Mouse (Mus musculus): ENCODE results near the gene Tbc1d30. TPM values are rescaled to one million over a fixed set of nuclear protein-coding genes. Genes with fewer than 3 reads are reported as not detected.
"Not testable (repeated sequence)": the region's sequence is repeated elsewhere in the genome, so short reads cannot be mapped to it uniquely, and the experiment has no call there.

Tbc1d30 gene
- polyA plus RNA-seq, 1 experiment from 2014 or later: 18.2 TPM

DNA sequence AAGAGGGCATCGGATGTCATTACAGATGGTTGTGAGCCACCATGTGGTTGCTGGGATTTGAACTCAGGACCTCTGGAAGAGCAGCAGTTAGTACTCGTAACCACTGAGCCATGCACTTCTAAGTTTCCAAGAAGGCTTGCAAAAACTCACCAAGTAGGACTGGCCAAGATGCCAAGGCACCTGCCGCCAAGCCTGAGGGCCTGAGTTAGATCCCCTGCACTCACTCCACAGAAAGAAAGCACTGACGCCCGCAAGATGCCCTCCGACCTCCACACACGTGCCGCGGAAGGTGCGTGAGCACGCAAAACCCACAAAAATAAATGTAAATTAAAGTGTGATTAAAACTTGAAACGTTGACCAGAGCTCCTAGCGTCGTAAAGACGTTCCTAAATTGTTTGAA, 13.2 kb upstream of the Tbc1d30 start:
- 34% methylated on average over 15 of the region's 15 CpGs for WGBS
- Histone ChIP-seq H3K9ac (replicated peaks) (peak overlapping the region; percentile 89), H3K9me3 (replicated peaks) (no peaks in the 10 kb centered on the region), H3K27ac (replicated peaks) (peak overlapping the region; percentile 63; the same call in 1 of the 2 replicates), H3K4me2 (peak overlapping the region; percentile 79), H3K36me3 (no peaks in the 10 kb centered on the region), H3K27me3 (replicated peaks) (no peaks in the 10 kb centered on the region), H3K4me3 (replicated peaks) (peak overlapping the region; percentile 97), H3K4me1 (peaks cover 33% of the 10 kb centered on the region)
- ATAC-seq (ENCODE audit: low FRiP score): peak; percentile 13; the same call in 1 of the 2 replicates

DNA sequence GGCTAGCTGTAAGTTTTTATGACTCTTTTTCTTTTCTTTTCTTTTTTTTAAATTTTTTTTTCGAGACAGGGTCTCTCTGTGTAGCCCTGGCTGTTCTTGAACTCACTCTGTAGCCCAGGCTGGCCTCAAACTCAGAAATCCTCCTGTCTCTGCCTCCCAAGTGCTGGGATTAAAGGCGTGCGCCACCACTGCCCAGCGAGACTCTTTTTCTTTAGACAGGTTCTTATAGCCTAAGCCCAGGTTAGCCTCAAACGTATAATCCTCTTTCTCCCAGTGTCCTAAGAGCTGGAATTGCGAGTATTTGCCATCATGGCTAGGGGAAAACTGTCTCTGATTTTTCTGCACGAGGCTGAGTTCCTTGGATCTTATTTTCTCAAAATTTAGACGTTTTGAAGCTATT, 12.1 kb upstream of the Tbc1d30 start:
- no peaks in the 10 kb centered on the region for H3K9me3 ChIP-seq (replicated peaks)
- peaks cover 30% of the 10 kb centered on the region for H3K4me1 ChIP-seq
- no peak overlapping the region for H3K9ac ChIP-seq (replicated peaks)
- no peak for ATAC-seq (ENCODE audit: low FRiP score)
- H3K27ac ChIP-seq (replicated peaks): no peak overlapping the region
- WGBS: 82% methylated on average over 8 of the region's 8 CpGs
- no peaks in the 10 kb centered on the region for H3K27me3 ChIP-seq (replicated peaks)
- H3K4me2 ChIP-seq: no peak overlapping the region
- no peak overlapping the region for H3K4me3 ChIP-seq (replicated peaks)
- no peaks in the 10 kb centered on the region for H3K36me3 ChIP-seq

DNA sequence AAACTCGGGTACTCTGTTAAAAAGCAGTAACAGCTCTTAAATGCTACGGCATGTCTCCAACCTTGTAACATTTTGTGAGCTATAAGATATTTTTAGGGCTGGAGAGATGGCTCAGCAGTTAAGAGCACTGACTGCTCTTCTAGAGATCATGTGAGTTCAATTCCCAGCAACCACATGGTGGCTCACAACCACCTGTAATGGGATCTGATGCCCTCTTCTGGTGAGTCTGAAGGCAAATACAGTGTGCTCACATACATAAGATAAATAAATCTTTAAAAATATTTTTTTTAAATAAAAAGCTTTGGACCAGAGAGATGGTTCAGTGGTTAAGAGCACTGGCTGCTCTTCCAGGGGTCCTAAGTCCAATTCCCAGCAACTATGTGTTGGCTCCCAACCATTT, 9.3 kb upstream of the Tbc1d30 start:
- H3K36me3 ChIP-seq: no peaks in the 10 kb centered on the region
- no peak overlapping the region for H3K27ac ChIP-seq (replicated peaks)
- peaks cover 7% of the 10 kb centered on the region for H3K4me1 ChIP-seq
- H3K4me3 ChIP-seq (replicated peaks): no peak overlapping the region
- no peaks in the 10 kb centered on the region for H3K27me3 ChIP-seq (replicated peaks)
- H3K4me2 ChIP-seq: no peak overlapping the region
- no peak overlapping the region for H3K9ac ChIP-seq (replicated peaks)
- no peaks in the 10 kb centered on the region for H3K9me3 ChIP-seq (replicated peaks)
- no peak for ATAC-seq (ENCODE audit: low FRiP score)
- 87% methylated on average over 2 of the region's 2 CpGs for WGBS

- H3K9me3 ChIP-seq (replicated peaks): no peaks in the 10 kb centered on the region
- no peak for ATAC-seq (ENCODE audit: low FRiP score)
- peaks cover 41% of the 10 kb centered on the region for H3K27me3 ChIP-seq (replicated peaks)
- H3K4me1 ChIP-seq: peaks cover 15% of the 10 kb centered on the region
- no peaks in the 10 kb centered on the region for H3K36me3 ChIP-seq
- WGBS: 38% methylated on average over 15 of the region's 15 CpGs
- peak overlapping the region; percentile 39; the same call in 1 of the 2 replicates for H3K9ac ChIP-seq (replicated peaks)
- H3K4me2 ChIP-seq: peak overlapping the region; percentile 86
- peak overlapping the region; percentile 46 for H3K4me3 ChIP-seq (replicated peaks)
- H3K27ac ChIP-seq (replicated peaks): no peak overlapping the region
Observed at GRCm38 (mm10) chr10:121351692-121352290, 713 bp upstream of the Tbc1d30 start.

DNA sequence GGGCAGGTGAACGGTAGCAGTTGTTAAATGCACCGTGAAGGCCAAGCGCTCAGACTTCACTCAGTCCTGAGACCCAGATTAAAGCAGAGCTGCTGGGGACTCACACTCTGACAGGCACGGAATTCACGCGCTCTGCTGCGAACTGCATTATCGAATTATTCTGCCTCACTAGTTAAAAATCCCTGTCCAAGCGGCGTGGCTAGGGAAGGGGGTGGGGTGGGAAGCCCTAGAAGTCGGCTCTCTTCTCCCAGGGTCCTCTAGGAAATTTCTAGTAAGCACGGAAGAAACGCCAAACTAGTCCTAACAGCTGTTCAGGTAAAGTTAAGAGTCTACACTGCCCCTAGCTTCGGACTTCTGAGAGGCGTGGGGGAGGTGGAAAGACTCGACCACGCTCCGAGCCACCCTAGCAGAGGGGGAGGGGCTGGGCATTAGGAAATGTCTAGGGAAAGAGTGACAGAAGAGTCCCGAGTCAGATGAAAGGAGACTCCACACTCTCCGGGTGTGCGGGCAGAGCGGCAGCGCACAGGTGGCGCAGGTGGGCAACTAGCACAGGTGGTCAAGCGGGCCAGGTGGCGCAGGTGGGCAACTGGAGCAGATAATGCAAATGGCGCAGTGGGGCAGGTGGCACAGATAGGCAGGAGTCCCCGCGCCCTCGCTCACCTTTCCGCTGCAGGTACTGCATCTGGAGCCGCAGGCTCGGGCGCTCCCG, 567 bp downstream of the Tbc1d30 start:
- no peak for ATAC-seq (ENCODE audit: low FRiP score)
- no peaks in the 10 kb centered on the region for H3K36me3 ChIP-seq
- H3K9me3 ChIP-seq (replicated peaks): no peaks in the 10 kb centered on the region
- H3K9ac ChIP-seq (replicated peaks): 0 out of 2 replicates have a peak overlapping the region, but pooled peaks have one; percentile 39
- H3K27ac ChIP-seq (replicated peaks): no peak overlapping the region
- H3K4me1 ChIP-seq: peaks cover 15% of the 10 kb centered on the region
- H3K4me3 ChIP-seq (replicated peaks): peak overlapping the region; percentile 46
- WGBS: 2% methylated on average over 35 of the region's 35 CpGs
- peaks cover 41% of the 10 kb centered on the region for H3K27me3 ChIP-seq (replicated peaks)
- peak overlapping the region; percentile 86 for H3K4me2 ChIP-seq

GRCm38 (mm10) chr10:121349244-121349643, 1.8 kb downstream of the Tbc1d30 start:
- Histone ChIP-seq H3K36me3 (no peaks in the 10 kb centered on the region), H3K27ac (replicated peaks) (no peak overlapping the region), H3K27me3 (replicated peaks) (peaks cover 41% of the 10 kb centered on the region), H3K4me2 (no peak overlapping the region), H3K9me3 (replicated peaks) (no peaks in the 10 kb centered on the region), H3K9ac (replicated peaks) (no peak overlapping the region), H3K4me1 (peaks cover 15% of the 10 kb centered on the region), H3K4me3 (replicated peaks) (no peak overlapping the region)
- WGBS: 52% methylated on average over 5 of the region's 5 CpGs
- ATAC-seq (ENCODE audit: low FRiP score): no peak

DNA sequence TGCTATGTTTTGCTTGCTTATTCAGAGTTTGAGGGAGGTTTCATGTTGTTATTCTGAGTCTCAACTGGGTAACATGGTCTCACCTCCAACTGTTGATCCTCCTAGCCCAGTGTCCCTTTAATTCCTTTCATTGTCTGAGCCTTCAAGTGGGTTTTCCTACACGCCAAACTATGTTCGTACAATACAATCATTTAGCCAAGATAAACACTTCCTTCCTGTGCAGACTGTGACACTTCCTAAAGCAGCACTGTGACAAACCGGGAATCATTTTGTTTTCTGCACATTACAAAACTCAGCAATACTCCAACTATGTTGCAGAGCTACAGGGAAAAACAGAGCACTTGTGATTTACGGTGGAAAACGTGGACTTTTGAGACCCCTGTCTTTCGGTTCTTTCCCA, 7.2 kb downstream of the Tbc1d30 start:
- Histone ChIP-seq H3K9ac (replicated peaks) (no peak overlapping the region), H3K27ac (replicated peaks) (no peak overlapping the region), H3K27me3 (replicated peaks) (peaks cover under 1% of the 10 kb centered on the region; the same call in 1 of the 2 replicates), H3K36me3 (no peaks in the 10 kb centered on the region), H3K4me2 (no peak overlapping the region), H3K4me1 (peaks cover 10% of the 10 kb centered on the region), H3K9me3 (replicated peaks) (no peaks in the 10 kb centered on the region), H3K4me3 (replicated peaks) (no peak overlapping the region)
- 67% methylated on average over 6 of the region's 6 CpGs for WGBS
- no peak for ATAC-seq (ENCODE audit: low FRiP score)

- no peaks in the 10 kb centered on the region for H3K9me3 ChIP-seq (replicated peaks)
- H3K27me3 ChIP-seq (replicated peaks): no peaks in the 10 kb centered on the region
- peaks cover 10% of the 10 kb centered on the region for H3K4me1 ChIP-seq
- no peak for ATAC-seq (ENCODE audit: low FRiP score)
- 96% methylated on average over 10 of the region's 10 CpGs for WGBS
- H3K4me3 ChIP-seq (replicated peaks): no peak overlapping the region
- no peak overlapping the region for H3K27ac ChIP-seq (replicated peaks)
- H3K4me2 ChIP-seq: no peak overlapping the region
- H3K36me3 ChIP-seq: no peaks in the 10 kb centered on the region
- H3K9ac ChIP-seq (replicated peaks): no peak overlapping the region
Observed at GRCm38 (mm10) chr10:121342260-121342659, 8.8 kb downstream of the Tbc1d30 start.

DNA sequence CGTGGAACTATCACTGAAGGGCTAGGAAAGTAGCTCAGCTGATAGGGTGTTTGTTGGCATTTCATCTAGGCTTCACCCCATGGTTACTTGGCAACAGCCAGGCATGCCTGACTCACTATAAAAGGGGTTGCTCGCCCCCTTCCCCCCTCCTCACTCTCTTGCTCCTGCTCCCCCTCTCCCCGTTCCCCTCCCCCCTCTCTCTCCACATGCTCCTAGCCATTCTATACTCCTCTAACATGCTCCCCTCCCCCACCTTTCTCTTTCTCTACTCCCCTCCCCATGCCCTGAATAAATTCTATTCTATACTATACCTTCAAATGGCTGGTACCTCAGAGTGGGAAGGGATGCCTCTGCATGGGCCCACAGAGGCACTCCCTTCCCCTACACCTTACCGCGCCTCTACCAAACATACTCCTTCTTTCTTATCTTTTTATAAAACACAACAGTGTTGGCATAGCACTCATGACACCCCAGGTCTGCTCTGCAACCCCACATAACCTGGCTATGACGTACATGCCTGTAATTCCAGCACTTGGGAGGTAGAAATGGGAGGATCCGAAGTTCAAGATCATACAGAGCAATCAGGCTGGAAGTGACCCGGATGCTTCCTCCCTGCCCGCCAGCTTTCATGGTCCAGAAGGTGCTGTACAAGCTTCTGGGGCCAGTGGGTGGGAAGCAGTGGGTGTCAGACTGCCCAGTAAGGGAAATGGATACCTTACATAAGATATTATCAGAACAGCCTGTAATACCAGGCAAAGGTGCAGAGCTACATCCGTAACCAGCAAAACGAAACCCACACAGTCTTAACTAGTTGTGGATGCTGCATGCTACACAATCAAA, 10.1 kb downstream of the Tbc1d30 start:
- Histone ChIP-seq H3K9ac (replicated peaks) (no peak overlapping the region), H3K27ac (replicated peaks) (no peak overlapping the region), H3K36me3 (no peaks in the 10 kb centered on the region), H3K4me1 (peaks cover 10% of the 10 kb centered on the region), H3K27me3 (replicated peaks) (no peaks in the 10 kb centered on the region), H3K4me2 (0 out of 2 replicates have a peak overlapping the region, but pooled peaks have one; percentile 13), H3K9me3 (replicated peaks) (no peaks in the 10 kb centered on the region), H3K4me3 (replicated peaks) (no peak overlapping the region)
- 60% methylated on average over 11 of the region's 11 CpGs for WGBS
- 0 out of 2 replicates have a peak, but pooled peaks have one; percentile 38 for ATAC-seq (ENCODE audit: low FRiP score)

DNA sequence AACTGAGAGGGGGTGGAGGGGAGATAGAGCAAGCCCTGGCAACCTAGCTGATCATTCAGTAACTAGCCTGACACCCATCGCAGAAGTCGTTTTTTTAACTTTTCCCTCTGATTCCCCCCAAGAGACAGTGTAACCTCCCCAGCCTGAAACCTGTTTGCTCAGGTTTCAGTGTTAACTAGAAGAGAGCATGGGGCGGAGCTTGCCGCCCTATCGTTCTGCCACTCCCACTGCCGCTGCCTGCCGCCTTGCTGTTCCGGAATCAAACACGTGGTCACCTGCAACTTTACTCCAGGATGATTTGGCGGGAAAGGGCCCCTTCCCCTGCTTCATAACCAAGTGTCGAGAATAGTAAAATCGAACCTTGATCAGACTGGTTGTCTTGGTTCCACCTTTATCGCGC, 14.5 kb downstream of the Tbc1d30 start:
- H3K4me2 ChIP-seq; H3K9ac ChIP-seq (replicated peaks); H3K9me3 ChIP-seq (replicated peaks); H3K27ac ChIP-seq (replicated peaks); H3K4me1 ChIP-seq; H3K27me3 ChIP-seq (replicated peaks); ATAC-seq (ENCODE audit: low FRiP score); H3K4me3 ChIP-seq (replicated peaks); H3K36me3 ChIP-seq: not testable (repeated sequence)
- WGBS: 74% methylated on average over 14 of the region's 14 CpGs

DNA sequence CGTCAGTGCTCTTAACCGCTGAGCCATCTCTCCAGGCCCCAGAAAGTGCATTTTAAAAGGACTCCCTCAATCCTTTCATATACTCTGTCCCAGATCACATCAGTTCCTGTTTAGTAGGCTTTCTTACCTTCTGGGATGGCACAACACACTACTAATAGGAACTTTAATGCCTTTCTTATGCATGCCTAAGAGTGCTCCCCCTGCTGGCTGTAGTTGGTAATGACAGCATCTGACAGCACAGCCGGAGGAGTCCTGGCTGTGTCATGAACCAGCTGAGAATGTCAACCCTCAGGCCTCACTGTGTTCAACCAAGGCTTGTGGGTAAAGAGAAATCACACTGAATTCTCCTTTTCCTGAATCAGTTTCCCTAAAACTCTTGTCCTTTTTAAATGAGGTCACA, 16.5 kb downstream of the Tbc1d30 start:
- H3K9me3 ChIP-seq (replicated peaks): no peaks in the 10 kb centered on the region
- 84% methylated on average over 3 of the region's 3 CpGs for WGBS
- no peak overlapping the region for H3K27ac ChIP-seq (replicated peaks)
- H3K36me3 ChIP-seq: no peaks in the 10 kb centered on the region
- no peak overlapping the region for H3K4me3 ChIP-seq (replicated peaks)
- no peak overlapping the region for H3K4me2 ChIP-seq
- H3K27me3 ChIP-seq (replicated peaks): no peaks in the 10 kb centered on the region
- H3K4me1 ChIP-seq: no peaks in the 10 kb centered on the region
- no peak for ATAC-seq (ENCODE audit: low FRiP score)
- no peak overlapping the region for H3K9ac ChIP-seq (replicated peaks)

Measured in neural tube, embryonic 15.5 days (tissue).